In genomic region chr19:11911603-11912002, GRCm38 (mm10) we compare ENCODE assay signal across 8 mouse cellular contexts. TPM values are rescaled to one million over a fixed set of nuclear protein-coding genes. Genes with fewer than 3 reads are reported as not detected.
DNase-seq lines count a peak whose midpoint lies in the region; ATAC-seq and TF ChIP-seq lines count a peak whose summit lies in the region.

No protein-coding gene starts in this region.

- peak overlapping the region; percentile 68 for H3K4me2 ChIP-seq in intestine, embryonic 16.5 days (ENCODE audit: low read depth, low read length)
- peak overlapping the region; percentile 84 for H3K4me2 ChIP-seq in stomach, postnatal 0 days (replicated peaks; ENCODE audit: low read depth)

- no peaks in the 10 kb centered on the region for H3K36me3 ChIP-seq in intestine, embryonic 16.5 days (ENCODE audit: control insufficient read depth, insufficient read depth, low read length)
- H3K36me3 ChIP-seq in stomach, postnatal 0 days (ENCODE audit: control insufficient read depth, insufficient read depth, low read length) = no peaks in the 10 kb centered on the region

- H3K4me1 ChIP-seq in embryonic fibroblast, embryonic 13.5 days (ENCODE audit: control insufficient read depth, insufficient read depth, low read length) = no peaks in the 10 kb centered on the region
- H3K4me1 ChIP-seq in intestine, embryonic 16.5 days (ENCODE audit: control insufficient read depth, insufficient read depth, low read length) = peaks cover 9% of the 10 kb centered on the region; the same call in 1 of the 2 replicates
- H3K4me1 ChIP-seq in stomach, postnatal 0 days (replicated peaks; ENCODE audit: control insufficient read depth, insufficient read depth) = no peaks in the 10 kb centered on the region

- no peak; the same call in 1 of the 2 replicates for TF ChIP-seq POLR2A in embryonic fibroblast, embryonic 13.5 days (IDR thresholded peaks at IDR 0.05; ENCODE audit: low read depth, low read length)

- H3K4me3 ChIP-seq in embryonic fibroblast, embryonic 13.5 days (ENCODE audit: insufficient read depth, low read length) = peak overlapping the region; percentile 63
- H3K4me3 ChIP-seq in intestine, embryonic 16.5 days (ENCODE audit: low read length) = peak overlapping the region; percentile 69
- H3K4me3 ChIP-seq in stomach, postnatal 0 days (ENCODE audit: low read depth, low read length) = peak overlapping the region; percentile 93

- 2% methylated on average over 17 of the region's 17 CpGs for WGBS in intestine, embryonic 16.5 days
- 3% methylated on average over 17 of the region's 17 CpGs for WGBS in stomach, postnatal 0 days

- no peak for TF ChIP-seq CTCF in embryonic fibroblast, embryonic 13.5 days (IDR thresholded peaks at IDR 0.05; ENCODE audit: borderline replicate concordance, insufficient read depth, low read length)
- no peak for TF ChIP-seq CTCF in stomach, postnatal 0 days (IDR thresholded peaks at IDR 0.05; ENCODE audit: low read depth)

- peak; percentile 57 for DNase-seq in adrenal gland, postnatal 10 days
- no peak for DNase-seq in adrenal gland, adult (ENCODE audit: inconsistent age in 2 of 2, low spot score in 1 of 2)
- DNase-seq in left cerebral cortex, postnatal 10 days (ENCODE audit: extremely low spot score in 1 of 2, low spot score in 2 of 2) = peak; percentile 14 to 40
- DNase-seq in left cerebral cortex, adult 8-10 months (ENCODE audit: low spot score in 2 of 2) = no peak
- peak; percentile 35 for DNase-seq in lung, postnatal 14 days
- DNase-seq in stomach, postnatal 0 days (ENCODE audit: low spot score) = no peak

- H3K27me3 ChIP-seq in intestine, embryonic 16.5 days (replicated peaks; ENCODE audit: control insufficient read depth, insufficient read depth, low read length) = no peaks in the 10 kb centered on the region
- H3K27me3 ChIP-seq in stomach, postnatal 0 days (ENCODE audit: control insufficient read depth, insufficient read depth, low read length) = no peaks in the 10 kb centered on the region

- peak overlapping the region; percentile 75 for H3K27ac ChIP-seq in embryonic fibroblast, embryonic 13.5 days (ENCODE audit: insufficient read depth, low read length)
- H3K27ac ChIP-seq in intestine, embryonic 16.5 days (ENCODE audit: low read length) = peak overlapping the region; percentile 80
- H3K27ac ChIP-seq in stomach, postnatal 0 days (replicated peaks) = peak overlapping the region; percentile 95

- peak; percentile 52 for ATAC-seq in intestine, embryonic 16.5 days
- no peak; the same call in 1 of the 2 replicates for ATAC-seq in stomach, postnatal 0 days (ENCODE audit: low FRiP score, low TSS enrichment)

- no peak for TF ChIP-seq EP300 in stomach, postnatal 0 days (optimal IDR thresholded peaks at IDR 0.05)

- H3K9me3 ChIP-seq in intestine, embryonic 16.5 days (ENCODE audit: control insufficient read depth, low read length) = no peaks in the 10 kb centered on the region
- no peaks in the 10 kb centered on the region for H3K9me3 ChIP-seq in stomach, postnatal 0 days (ENCODE audit: control insufficient read depth, low read length)

- H3K9ac ChIP-seq in intestine, embryonic 16.5 days (ENCODE audit: low read depth, low read length) = peak overlapping the region; percentile 80
- peak overlapping the region; percentile 90 for H3K9ac ChIP-seq in stomach, postnatal 0 days (ENCODE audit: low read length)

- intact Hi-C loops in left cerebral cortex, postnatal 10 days (cut with DNase I) = loop anchor here (5.0 kb wide), 2 partner anchors 94 to 139 kb away; partner anchors contain the start of genes Mrpl16 and Stx3

RNA-seq across cellular contexts. Expression of gene Patl1, which starts 0.6 kb away (rescaled TPM):
- total RNA-seq in adrenal gland, postnatal 10 days (2021) = 10 to 100 TPM; 30.5 to 34.7 TPM
- 10 to 100 TPM; 19.8 to 20.9 TPM for total RNA-seq in left cerebral cortex, postnatal 10 days (2021)
- total RNA-seq in left cerebral cortex, adult 8-10 months (2022) = 10 to 100 TPM; 19.4 to 22.9 (median 21.1) TPM
- polyA plus RNA-seq in embryonic fibroblast, embryonic 13.5 days (2011; ENCODE audit: insufficient read length, low read depth, missing spikeins) = 23.5 and 26.1 TPM in 2 replicates
- polyA plus RNA-seq in intestine, embryonic 16.5 days (2015; fragmentation: Nextera tagmentation; extraction: Ambion mirVana) = 17.3 and 18.8 TPM in 2 replicates
- 5.7 and 6.6 TPM in 2 replicates for polyA plus RNA-seq in stomach, postnatal 0 days (2015; fragmentation: Nextera tagmentation; extraction: Ambion mirVana)

RNA-seq across cellular contexts. Expression of gene Olfr1420, which starts 25.2 kb away (rescaled TPM):
- not detected for total RNA-seq in adrenal gland, postnatal 10 days (2021)
- total RNA-seq in left cerebral cortex, postnatal 10 days (2021) = not detected
- not detected for total RNA-seq in left cerebral cortex, adult 8-10 months (2022)
- not detected in 2 replicates for polyA plus RNA-seq in embryonic fibroblast, embryonic 13.5 days (2011; ENCODE audit: insufficient read length, low read depth, missing spikeins)
- not detected in 2 replicates for polyA plus RNA-seq in intestine, embryonic 16.5 days (2015; fragmentation: Nextera tagmentation; extraction: Ambion mirVana)
- 0.06 and 0.08 TPM in 2 replicates for polyA plus RNA-seq in stomach, postnatal 0 days (2015; fragmentation: Nextera tagmentation; extraction: Ambion mirVana)

RNA-seq across cellular contexts. Expression of gene Olfr1419, which starts 36.7 kb away (rescaled TPM):
- not detected for total RNA-seq in adrenal gland, postnatal 10 days (2021)
- total RNA-seq in left cerebral cortex, postnatal 10 days (2021) = not detected
- under 1 TPM in 1 of 4 experiments, not detected in 3; 0.13 TPM for total RNA-seq in left cerebral cortex, adult 8-10 months (2022)
- not detected in 2 replicates for polyA plus RNA-seq in embryonic fibroblast, embryonic 13.5 days (2011; ENCODE audit: insufficient read length, low read depth, missing spikeins)
- polyA plus RNA-seq in intestine, embryonic 16.5 days (2015; fragmentation: Nextera tagmentation; extraction: Ambion mirVana) = not detected in 2 replicates
- not detected in 2 replicates for polyA plus RNA-seq in stomach, postnatal 0 days (2015; fragmentation: Nextera tagmentation; extraction: Ambion mirVana)

RNA-seq across cellular contexts. Expression of gene Olfr1418, which starts 50.7 kb away (rescaled TPM):
- total RNA-seq in adrenal gland, postnatal 10 days (2021) = not detected
- total RNA-seq in left cerebral cortex, postnatal 10 days (2021) = not detected
- total RNA-seq in left cerebral cortex, adult 8-10 months (2022) = not detected
- not detected in 2 replicates for polyA plus RNA-seq in embryonic fibroblast, embryonic 13.5 days (2011; ENCODE audit: insufficient read length, low read depth, missing spikeins)
- not detected in 2 replicates for polyA plus RNA-seq in intestine, embryonic 16.5 days (2015; fragmentation: Nextera tagmentation; extraction: Ambion mirVana)
- not detected in 2 replicates for polyA plus RNA-seq in stomach, postnatal 0 days (2015; fragmentation: Nextera tagmentation; extraction: Ambion mirVana)

RNA-seq across cellular contexts. Expression of gene Osbp, which starts 54.1 kb away (rescaled TPM):
- 10 to 100 TPM; 60.8 to 65.6 TPM for total RNA-seq in adrenal gland, postnatal 10 days (2021)
- 10 to 100 TPM; 58.7 to 59.4 TPM for total RNA-seq in left cerebral cortex, postnatal 10 days (2021)
- 10 to 100 TPM; 56.8 to 62.7 (median 59.6) TPM for total RNA-seq in left cerebral cortex, adult 8-10 months (2022)
- 49.4 and 54.4 TPM in 2 replicates for polyA plus RNA-seq in embryonic fibroblast, embryonic 13.5 days (2011; ENCODE audit: insufficient read length, low read depth, missing spikeins)
- polyA plus RNA-seq in intestine, embryonic 16.5 days (2015; fragmentation: Nextera tagmentation; extraction: Ambion mirVana) = 3.3 and 3.8 TPM in 2 replicates
- polyA plus RNA-seq in stomach, postnatal 0 days (2015; fragmentation: Nextera tagmentation; extraction: Ambion mirVana) = 4.3 and 4.5 TPM in 2 replicates

Comparison
In these comparisons a context has a peak if more than half of its experiments do, and no peak if none do; other contexts are left out.
1. DNase-seq: peak in adrenal gland, postnatal 10 days (single experiment), left cerebral cortex, postnatal 10 days (2 of 2) and lung, postnatal 14 days (single experiment); none in adrenal gland, adult (0 of 2), left cerebral cortex, adult 8-10 months (0 of 2) and stomach, postnatal 0 days (single experiment).
2. Peak in every context shown above with its lines, with median percentiles within 50 percentile points of each other: H3K27ac ChIP-seq and H3K4me3 ChIP-seq.